Mouse (Mus musculus) left cerebral cortex, adult 2 months (tissue): ENCODE data around the gene Clec1a. TPM values are rescaled to one million over a fixed set of nuclear protein-coding genes. Genes with fewer than 3 reads are reported as not detected.
"Not testable (repeated sequence)": the region's sequence is repeated elsewhere in the genome, so short reads cannot be mapped to it uniquely, and the experiment has no call there.

Experiments
- DNase-seq, 2 experiments: peaks; one replicate each; pipeline ENCODE4 v3.0.0; 2021 to 2022; ENCODE audit warnings: low spot score in 2 of 2, mixed read lengths in 1 of 2; ENCODE audit errors: extremely low spot score in 1 of 2
- H3K27ac ChIP-seq: fragments of 200-600 bp; 2 replicates; pipeline ENCODE4 v1.8.1; 2022
- H3K4me3 ChIP-seq: fragments of 200-600 bp; 2 replicates; pipeline ENCODE4 v1.8.1; 2022
- CTCF ChIP-seq: fragments of 200-600 bp; IDR thresholded peaks from 2 replicates; pipeline ENCODE4 v1.8.1; 2022; ENCODE audit warnings: antibody characterized with exemption, mild to moderate bottlenecking, moderate library complexity
- intact Hi-C: fragments of 180-260 bp; cut with DNase I; formaldehyde crosslinking; loops from one replicate; pipeline ENCODE4 v1.15.1; 2025
- long read RNA-seq, 2 experiments: library from polyadenylated mRNA; stranded (forward); transcript quantifications; one replicate each; pipeline ENCODE4 v2.0.0; 2021; ENCODE audit warnings: borderline mapping rate in 2 of 2
- total RNA-seq, 2 experiments: library from RNA; stranded (reverse); gene quantifications; 2 replicates each; pipeline ENCODE4 v1.2.3; 2021

Gene Clec1a
- total RNA-seq = 1 to 10 TPM; 1.2 to 1.6 TPM
- long read RNA-seq, experiment 1 = 0 reads
- long read RNA-seq, experiment 2, partial matches to known transcripts = 0 of 2 reads
- long read RNA-seq, experiment 2, other reads (novel, unspliced or antisense) = 1 of 2 reads

DNA sequence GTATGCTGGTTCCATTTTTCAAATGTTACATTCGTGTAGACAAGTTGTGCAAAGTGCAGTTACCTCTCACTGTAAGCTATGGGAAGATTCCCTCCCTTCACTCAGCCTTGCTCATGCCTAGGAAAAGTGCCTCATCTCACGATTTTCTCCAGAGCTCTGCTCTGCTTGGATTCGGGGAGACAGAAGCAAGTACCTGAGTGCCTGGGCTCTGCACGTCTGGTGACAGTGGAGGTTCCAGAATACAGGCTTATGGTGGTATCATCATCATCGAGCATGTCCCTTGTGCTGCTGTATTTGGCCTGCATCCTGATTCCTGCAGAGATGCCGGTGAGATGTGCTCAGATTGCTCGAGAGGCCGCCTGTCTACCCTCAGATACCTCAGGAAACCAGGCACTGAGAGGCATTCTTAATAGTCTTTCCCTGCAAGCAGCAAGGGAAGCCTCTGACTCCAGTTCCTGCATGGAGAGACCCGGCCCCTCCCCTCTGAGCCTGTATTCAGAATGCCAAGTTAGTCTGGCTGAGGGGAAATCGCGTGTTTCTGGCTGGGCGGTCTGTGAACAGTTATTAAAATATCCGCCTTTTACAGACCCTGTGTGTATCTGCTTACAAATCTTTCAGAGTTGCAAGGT is at the start of gene Clec1a:
Clec1a (minus strand) TSS at position 590 of the 629 bp plus-strand sequence.
- intact Hi-C loops = no loop called here
- H3K27ac ChIP-seq = no peak within 1 kb of the TSS
- DNase-seq = peak in 1 of 2 experiments; percentile 7
- no peak for TF ChIP-seq CTCF
- peak within 1 kb of the TSS; percentile 24 for H3K4me3 ChIP-seq

DNA sequence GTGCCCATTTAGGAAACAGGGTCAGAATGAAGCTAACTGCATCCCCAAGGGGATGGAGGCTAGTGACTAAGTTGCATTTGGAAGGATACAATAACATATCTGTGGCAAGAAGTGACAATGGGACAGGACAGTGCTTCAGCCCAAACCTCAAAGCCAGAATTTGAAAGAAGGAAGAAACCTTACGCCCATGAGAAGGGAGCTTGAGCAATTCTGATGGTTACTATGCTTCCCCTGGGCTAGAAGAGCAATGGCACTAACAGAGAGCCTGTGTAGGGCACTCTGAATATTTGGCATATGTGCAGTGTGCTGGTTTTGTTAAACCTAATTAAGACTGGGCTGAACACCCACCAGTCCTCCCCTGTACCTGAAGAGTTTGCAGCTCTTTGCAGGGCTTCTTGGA is 47.7 kb upstream of the Clec1a start:
- H3K4me3 ChIP-seq, H3K27ac ChIP-seq, DNase-seq, intact Hi-C loops: not testable (repeated sequence)

DNA sequence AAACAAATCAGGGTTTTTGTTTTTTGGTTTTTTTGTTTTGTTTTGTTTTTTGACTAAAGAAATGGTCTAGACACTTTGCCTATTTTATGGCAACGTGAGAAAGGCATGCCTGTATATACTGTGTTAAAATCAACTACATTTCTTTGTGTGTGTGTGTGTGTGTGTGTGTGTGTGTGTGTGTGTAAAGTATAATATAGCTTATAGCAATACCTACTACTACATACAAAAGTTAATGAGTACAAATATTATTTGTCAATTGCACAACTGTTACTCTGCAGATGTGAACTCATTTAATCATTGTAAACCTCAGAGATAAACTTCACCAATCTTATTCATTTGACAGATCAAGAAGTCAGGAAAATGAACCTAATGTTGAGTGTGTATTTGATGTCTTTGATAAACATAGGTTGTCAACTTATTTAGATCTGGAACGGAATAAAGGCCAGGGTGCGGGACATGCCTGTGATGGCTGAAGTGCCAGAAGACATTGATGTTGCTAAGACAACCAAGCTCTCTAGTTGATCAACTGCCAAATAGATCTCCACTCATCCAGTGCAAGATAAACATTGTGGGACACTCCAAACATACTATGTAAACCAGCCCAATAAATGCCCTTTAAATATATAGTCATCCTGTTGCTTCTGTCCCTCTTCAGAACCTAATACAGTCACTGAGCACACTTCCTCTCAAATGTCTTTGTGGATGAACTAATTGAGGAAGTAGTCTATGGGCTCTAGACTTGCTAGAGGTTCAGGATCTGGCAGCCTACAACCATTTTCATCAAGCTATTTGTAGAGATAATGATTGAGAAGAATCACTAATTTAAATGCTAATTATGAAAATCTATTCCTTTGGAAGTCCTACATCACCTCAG is 45.8 kb upstream of the Clec1a start:
- TF ChIP-seq CTCF = no peak
- intact Hi-C loops = no loop called here

DNA sequence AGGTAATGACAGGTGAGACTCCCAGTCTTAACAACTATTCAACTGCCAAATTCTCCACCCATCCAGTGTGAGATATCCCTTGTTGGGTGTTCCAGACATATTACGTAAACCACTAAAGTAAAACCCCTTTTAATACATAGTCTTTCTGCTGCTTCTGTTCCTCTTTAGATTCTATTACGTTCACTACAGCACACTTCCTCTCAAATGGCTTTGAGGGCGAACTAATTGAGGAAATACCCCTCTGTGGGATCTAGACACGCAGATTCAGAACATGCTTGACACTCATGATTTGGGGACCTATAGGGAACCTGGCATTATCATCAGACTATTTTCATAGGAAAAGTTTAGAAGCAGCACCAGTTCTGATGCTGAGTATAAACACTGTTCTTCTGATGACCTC is 43.1 kb upstream of the Clec1a start:
- no peak for TF ChIP-seq CTCF
- Histone ChIP-seq H3K4me3 (no peak overlapping the region), H3K27ac (no peak overlapping the region)
- no peak for DNase-seq
- intact Hi-C loops = no loop called here

More for the DNA sequence above, 45.8 kb upstream of the Clec1a start:
- H3K4me3 ChIP-seq = no peak overlapping the region
- H3K27ac ChIP-seq = no peak overlapping the region
- no peak for DNase-seq

DNA sequence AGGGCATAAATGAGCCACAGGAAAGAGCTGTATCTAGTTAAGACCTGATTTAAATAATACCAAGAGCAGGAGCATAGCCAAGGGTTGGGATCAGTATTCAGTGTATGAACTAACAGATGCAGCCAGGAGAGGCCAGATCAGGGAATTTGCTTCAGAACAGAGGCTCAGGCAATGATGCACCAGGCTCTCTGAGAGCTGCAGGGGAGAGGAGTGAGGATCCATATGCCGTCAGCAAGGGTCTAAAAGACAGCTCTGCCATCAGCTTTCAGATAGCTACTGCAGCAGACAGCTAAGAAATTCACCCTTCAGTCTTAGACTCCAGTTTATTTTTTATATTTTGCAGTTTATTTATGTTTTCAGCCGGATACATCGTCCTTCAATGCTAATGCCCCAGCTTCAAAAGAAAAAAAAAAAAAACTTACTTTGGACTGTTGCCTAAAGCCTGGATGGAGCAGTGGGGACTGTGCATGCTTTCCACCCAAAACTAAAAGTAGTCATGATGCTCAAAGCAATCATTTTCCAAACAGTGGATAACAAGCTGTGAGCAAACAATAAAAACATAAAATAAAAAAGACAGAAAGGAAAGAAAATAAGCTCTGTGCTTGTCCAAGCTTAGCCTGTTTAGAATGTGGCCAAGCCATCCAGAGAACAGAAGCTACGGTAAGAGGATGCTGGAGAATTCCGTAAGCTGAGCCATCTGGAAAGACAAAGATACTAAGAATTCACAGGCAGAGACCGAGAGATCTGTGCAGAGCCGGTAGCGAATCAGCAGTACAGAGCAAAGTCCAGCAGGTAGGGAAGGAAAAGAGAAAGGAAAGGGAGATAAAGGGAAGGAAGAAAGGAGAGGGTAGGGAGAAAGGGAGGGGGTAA is 28.5 kb upstream of the Clec1a start:
- no peak for DNase-seq
- TF ChIP-seq CTCF = no peak
- Histone ChIP-seq H3K4me3 (no peak overlapping the region), H3K27ac (no peak overlapping the region)
- intact Hi-C loops = no loop called here

DNA sequence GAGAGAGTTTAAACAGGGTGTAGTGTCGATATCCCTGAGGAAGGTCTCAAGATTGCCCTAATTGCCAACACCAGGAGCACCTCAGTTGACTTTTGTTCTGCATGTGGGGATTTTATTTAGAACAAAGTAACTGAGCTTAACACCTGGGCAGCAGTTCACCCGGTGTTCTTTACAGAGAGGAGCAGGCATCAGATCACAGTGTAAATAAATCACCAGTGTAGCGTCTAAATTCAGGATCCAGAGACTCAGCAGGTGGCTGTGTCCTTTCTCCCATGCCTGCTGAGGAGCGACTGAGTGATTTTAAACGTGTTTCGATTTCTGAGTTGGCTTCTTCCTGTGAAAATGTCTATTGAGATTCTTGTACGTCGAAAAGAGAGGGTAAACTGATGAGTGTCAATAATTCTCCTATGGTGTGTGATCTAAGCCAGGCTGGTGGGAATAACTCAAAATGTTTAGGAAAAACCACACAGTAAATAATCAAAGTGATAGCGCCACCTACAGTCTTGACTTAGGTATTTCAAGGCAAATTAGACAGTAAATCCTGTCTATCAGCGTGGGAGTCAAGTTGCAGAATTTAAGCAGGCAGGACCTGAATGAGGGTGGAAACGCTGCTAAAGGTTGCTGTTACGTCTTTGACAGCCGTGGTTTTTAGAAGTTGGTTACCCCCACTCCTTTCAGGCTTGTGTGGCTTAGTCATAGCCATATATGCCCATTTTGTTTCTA is 24.8 kb upstream of the Clec1a start:
- peak; percentile 72 for TF ChIP-seq CTCF
- intact Hi-C loops = loop anchor here (1.0 kb wide), 1 partner anchor 83 kb away; no protein-coding TSS in a partner anchor
- H3K27ac ChIP-seq = no peak overlapping the region
- no peak overlapping the region for H3K4me3 ChIP-seq
- DNase-seq = no peak

DNA sequence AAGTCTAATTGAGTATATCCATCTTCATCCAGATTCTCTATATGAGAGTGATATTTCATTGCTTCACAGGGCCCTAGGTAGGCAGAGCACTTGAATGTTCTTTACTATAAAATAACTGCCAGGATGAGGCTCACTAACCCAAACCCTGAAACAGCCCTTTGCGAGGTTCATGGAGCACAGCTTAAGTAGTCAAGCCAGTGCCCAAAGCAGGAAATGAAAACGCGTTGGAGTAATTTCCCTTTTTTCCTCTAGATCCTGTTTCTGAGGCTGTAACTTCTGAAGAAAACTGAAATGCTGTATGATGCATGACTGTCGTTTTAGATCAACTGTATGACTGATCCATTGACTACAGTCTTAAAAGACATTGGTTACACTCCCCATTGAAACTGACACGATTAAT is 20.8 kb upstream of the Clec1a start:
- no peak for TF ChIP-seq CTCF
- Histone ChIP-seq H3K4me3 (no peak overlapping the region), H3K27ac (no peak overlapping the region)
- intact Hi-C loops = no loop called here
- no peak for DNase-seq

DNA sequence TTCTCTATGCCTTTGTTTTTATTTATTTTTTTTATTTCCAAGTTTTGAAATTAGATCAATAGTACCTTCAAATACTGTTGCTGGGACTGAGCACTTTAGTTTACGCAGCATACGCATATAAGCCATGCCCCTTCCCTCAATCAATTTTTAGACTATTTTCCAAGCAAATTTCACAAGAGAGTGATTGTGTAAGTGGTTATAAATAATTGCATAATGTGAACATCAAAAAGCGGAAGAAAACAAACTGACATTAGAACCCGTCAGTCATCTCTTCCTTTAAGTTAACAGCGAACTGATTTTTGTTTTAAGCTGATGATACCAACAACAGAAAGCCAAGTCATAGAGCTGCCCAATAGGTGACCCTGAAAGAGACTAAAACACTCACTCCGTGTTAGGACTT is 19.6 kb upstream of the Clec1a start:
- no peak overlapping the region for H3K27ac ChIP-seq
- intact Hi-C loops = no loop called here
- DNase-seq = no peak
- no peak for TF ChIP-seq CTCF
- H3K4me3 ChIP-seq = no peak overlapping the region

DNA sequence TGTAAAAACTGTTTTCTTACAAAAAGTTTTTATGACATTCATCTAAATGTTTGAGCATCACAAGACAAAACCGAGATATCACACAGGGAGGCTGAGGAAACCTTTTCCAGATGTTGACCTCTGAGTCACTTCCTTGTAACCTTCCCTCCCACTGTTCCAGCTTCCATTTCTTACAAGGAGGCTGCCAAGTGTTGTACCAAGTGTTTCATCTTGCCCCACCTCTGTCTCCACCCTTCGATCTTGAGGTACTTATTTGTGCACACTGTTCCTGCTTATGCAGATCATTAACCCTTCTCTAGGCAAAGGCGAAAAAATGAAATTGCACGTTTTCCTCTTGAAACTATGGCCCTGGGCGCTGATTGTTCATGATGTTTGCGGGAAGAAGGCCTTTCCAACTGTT is 2.1 kb downstream of the Clec1a start:
- DNase-seq = no peak
- no peak for TF ChIP-seq CTCF
- intact Hi-C loops = no loop called here
- Histone ChIP-seq H3K4me3 (no peak overlapping the region), H3K27ac (no peak overlapping the region)

DNA sequence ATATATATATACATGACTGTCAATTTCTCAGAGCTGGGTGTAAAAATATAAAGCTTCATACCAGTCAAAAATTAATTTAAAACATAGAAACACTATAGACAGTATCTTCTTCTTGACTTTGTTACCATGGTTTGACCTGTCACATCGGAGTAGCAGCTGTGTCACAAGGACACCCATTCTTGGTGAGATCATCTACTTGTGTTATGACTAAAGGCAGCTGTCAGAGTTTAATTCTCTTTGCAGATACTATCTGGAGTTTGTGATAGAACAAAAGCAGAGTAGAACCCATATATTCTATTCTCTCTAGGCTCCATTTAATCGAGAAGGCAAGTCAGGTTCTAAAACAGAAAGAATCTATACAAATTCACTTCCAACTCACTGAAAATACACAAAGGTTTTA is 13.8 kb downstream of the Clec1a start:
- Histone ChIP-seq H3K4me3 (no peak overlapping the region), H3K27ac (no peak overlapping the region)
- no peak for TF ChIP-seq CTCF
- no peak for DNase-seq
- intact Hi-C loops = no loop called here

DNA sequence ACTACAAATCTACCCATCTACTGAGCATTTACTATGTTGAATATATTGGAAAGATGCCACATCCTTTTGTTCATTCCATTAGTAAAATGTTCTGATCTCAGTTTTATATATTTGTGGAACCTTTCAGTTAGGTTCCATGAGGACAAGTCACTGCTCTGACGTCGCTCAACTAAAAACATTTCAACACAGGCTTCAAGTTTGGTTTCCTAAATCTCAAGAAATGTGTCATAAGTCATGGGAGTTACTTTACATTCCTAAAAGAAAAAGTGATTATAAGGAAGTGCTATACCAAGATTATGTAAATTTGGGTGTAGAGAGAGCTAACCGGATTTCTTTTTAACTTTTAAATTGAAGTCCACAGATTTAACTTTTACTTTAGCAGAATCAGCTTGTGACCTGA is 15.8 kb downstream of the Clec1a start:
- no peak overlapping the region for H3K27ac ChIP-seq
- no peak overlapping the region for H3K4me3 ChIP-seq
- intact Hi-C loops = no loop called here
- no peak for DNase-seq
- no peak for TF ChIP-seq CTCF
